Mouse (Mus musculus) hindbrain, embryonic 15.5 days (tissue): ENCODE results near the gene Hsd17b14. TPM values are rescaled to one million over a fixed set of nuclear protein-coding genes. Genes with fewer than 3 reads are reported as not detected.

Experiments used
- ATAC-seq: fragments of 200-750 bp; cut with Nextera tagmentation; 2 replicates; pipeline ENCODE4 v1.8.0; 2017; ENCODE audit warnings: low read depth, moderate number of reproducible peaks, moderate TSS enrichment; ENCODE audit not compliant: low FRiP score
- H3K27ac ChIP-seq: fragments of 300-500 bp; sonication (generic); replicated peaks from 2 replicates; pipeline ENCODE4 v1.5.1; 2015; ENCODE audit warnings: mild to moderate bottlenecking, inconsistent platforms
- H3K27me3 ChIP-seq: fragments of 300-500 bp; sonication (generic); 2 replicates; pipeline ENCODE4 v1.6.1; 2015; ENCODE audit warnings: control low read depth, inconsistent platforms
- H3K36me3 ChIP-seq: fragments of 300-500 bp; sonication (generic); 2 replicates; pipeline ENCODE4 v1.6.1; 2015; ENCODE audit warnings: control low read depth, inconsistent platforms
- H3K4me1 ChIP-seq: fragments of 300-500 bp; sonication (generic); replicated peaks from 2 replicates; pipeline ENCODE4 v1.6.1; 2015; ENCODE audit warnings: control low read depth, inconsistent platforms
- H3K4me2 ChIP-seq: fragments of 300-500 bp; sonication (generic); 2 replicates; pipeline ENCODE4 v1.6.1; 2015; ENCODE audit warnings: moderate library complexity, mild to moderate bottlenecking, inconsistent platforms
- H3K4me3 ChIP-seq: fragments of 300-500 bp; sonication (generic); 2 replicates; pipeline ENCODE4 v1.5.1; 2015; ENCODE audit warnings: mild to moderate bottlenecking, inconsistent platforms
- H3K9ac ChIP-seq: fragments of 300-500 bp; sonication (generic); 2 replicates; pipeline ENCODE4 v1.6.1; 2015; ENCODE audit warnings: inconsistent platforms
- H3K9me3 ChIP-seq: fragments of 300-500 bp; sonication (generic); 2 replicates; pipeline ENCODE4 v1.6.1; 2016; ENCODE audit warnings: control low read depth, inconsistent platforms
- WGBS: fragments of 180-500 bp; shearing (Covaris S2); methylation state at CpG from one replicate; pipeline ENCODE4 v1.1.7; 2015; 5-methylcytosine and 5-hydroxymethylcytosine counted together
- polyA plus RNA-seq: library from polyadenylated mRNA; unstranded; fragments of >200 nt; fragmentation: Nextera tagmentation; extraction: Ambion mirVana; gene quantifications from 2 replicates; pipeline ENCODE4 v1.2.1, GENCODE M21; 2015

The Hsd17b14 gene
- polyA plus RNA-seq, 1 experiment from 2014 or later: 0.18 TPM

DNA sequence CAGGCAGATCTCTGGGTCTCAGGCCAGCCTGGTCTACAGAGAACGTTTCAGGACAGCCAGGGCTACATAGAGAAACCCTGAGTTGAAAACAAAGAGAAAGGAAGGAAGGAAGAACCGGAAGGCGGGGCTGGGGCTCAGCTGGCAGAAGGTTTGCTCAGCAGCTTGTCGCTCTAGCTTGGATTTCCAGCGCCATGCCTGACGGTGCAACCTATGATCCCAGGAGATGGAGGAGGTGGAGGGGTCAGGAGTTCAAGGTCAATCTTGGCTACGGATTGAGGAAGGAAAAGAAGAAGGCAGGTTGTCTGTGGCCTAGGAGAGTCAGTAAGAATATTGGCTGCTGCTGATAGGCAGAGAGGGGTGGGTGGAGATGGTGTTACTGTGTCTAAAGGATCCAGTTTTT is 5.5 kb downstream of the Hsd17b14 start:
- no peaks in the 10 kb centered on the region for H3K27me3 ChIP-seq
- no peaks in the 10 kb centered on the region for H3K9me3 ChIP-seq
- whole genome bisulfite sequencing: 72% methylated on average over 7 of the region's 7 CpGs
- H3K4me1 ChIP-seq: peaks cover 5% of the 10 kb centered on the region; the same call in 1 of the 2 replicates
- no peak overlapping the region for H3K4me3 ChIP-seq
- no peak overlapping the region for H3K9ac ChIP-seq
- H3K4me2 ChIP-seq: no peak overlapping the region
- no peak for ATAC-seq
- H3K36me3 ChIP-seq: no peaks in the 10 kb centered on the region
- H3K27ac ChIP-seq: no peak overlapping the region

DNA sequence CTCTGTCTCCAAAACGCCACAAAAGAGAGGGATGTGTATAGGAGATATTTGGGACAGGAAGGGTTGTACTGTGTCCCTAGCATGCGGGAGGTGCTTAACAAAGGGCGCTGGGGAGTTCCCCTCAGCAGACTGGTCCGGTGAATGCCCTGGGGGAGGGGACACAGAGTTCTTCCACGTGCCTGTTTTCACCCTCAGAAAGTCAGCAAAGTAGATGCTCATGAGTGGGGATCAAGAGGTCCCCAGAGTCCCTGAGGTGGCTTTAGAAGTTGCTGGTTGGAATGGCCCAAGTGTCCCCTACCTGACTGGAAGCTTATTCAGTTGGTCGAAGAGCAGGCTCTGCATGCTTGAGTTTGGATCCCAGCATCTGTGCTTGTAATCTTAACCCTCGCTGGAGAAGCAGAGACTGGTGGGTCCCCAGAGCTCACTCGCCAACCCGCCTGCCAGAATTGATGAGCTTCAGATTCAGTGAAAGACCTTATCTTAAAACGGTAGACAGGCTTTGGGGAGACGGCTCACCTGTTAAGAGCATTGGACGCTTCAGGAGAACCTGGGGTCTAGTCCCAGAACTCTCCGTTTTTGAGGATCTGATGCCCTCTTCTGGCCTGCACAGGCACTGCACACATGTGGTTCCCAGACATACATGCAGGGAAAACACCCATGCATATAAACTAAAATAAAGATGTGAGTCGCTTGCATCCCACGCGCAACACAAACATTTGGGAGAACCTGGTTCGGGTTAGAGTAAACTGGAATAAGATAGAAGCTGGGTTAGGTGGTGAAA is 6.3 kb downstream of the Hsd17b14 start:
- no peak overlapping the region for H3K4me3 ChIP-seq
- ATAC-seq: 0 out of 2 replicates have a peak, but pooled peaks have one; percentile 77

DNA sequence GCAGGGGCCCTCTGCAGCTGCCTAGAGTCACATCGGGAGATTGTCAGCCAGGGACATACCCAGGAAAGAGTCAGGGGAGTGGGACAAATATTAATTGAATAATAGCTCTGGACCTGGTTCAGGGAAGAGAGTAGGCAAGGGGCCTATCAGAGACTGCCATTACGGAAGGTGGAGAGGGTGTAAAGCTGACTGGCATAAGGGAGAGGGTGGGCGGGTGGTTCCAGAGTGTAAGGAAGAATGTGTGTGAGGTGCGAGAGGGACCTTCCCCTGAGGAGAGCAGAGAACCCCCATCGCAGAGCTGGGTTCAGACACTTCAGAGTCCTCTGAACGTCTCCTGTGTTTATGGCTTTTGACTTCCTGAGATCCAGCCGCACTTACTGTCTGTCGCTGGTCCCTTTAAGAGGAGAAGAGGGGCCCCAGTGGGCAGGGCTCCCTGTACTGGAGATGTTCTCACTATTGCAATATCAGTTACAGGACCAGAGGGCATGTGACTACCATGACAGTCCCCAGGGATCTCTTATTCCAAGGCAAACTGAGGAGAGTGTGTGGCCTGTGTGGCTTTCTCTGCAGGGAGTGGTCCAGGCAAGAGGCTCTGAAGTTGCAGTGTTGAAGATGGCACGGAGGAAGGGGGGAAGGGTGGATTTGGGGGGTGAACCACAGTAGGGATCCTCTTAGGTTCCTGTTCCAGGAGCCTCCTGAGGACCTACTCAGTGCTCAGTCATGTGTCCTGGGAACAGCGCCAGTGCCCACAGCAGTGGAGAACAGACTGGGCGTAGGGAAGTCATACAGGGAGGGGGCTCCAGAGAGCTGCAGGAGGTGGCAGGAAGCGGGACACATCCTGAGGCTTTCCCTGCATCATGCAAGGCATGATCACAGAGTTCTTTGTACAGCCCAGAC is 7.2 kb downstream of the Hsd17b14 start:
- no peak overlapping the region for H3K4me3 ChIP-seq
- no peaks in the 10 kb centered on the region for H3K9me3 ChIP-seq
- no peaks in the 10 kb centered on the region for H3K36me3 ChIP-seq
- H3K27ac ChIP-seq: no peak overlapping the region
- H3K27me3 ChIP-seq: 0 out of 2 replicates have a peak, but pooled peaks cover 4% of the 10 kb centered on the region
- H3K4me2 ChIP-seq: no peak overlapping the region; the same call in 1 of the 2 replicates
- 51% methylated on average over 12 of the region's 12 CpGs for WGBS
- H3K4me1 ChIP-seq: peaks cover 5% of the 10 kb centered on the region; the same call in 1 of the 2 replicates
- ATAC-seq: 0 out of 2 replicates have a peak, but pooled peaks have one; percentile 10
- H3K9ac ChIP-seq: no peak overlapping the region

More for the DNA sequence above, 6.3 kb downstream of the Hsd17b14 start:
- Histone ChIP-seq H3K9ac (no peak overlapping the region), H3K9me3 (no peaks in the 10 kb centered on the region), H3K4me1 (peaks cover 5% of the 10 kb centered on the region; the same call in 1 of the 2 replicates), H3K27me3 (no peaks in the 10 kb centered on the region), H3K4me2 (no peak overlapping the region; the same call in 1 of the 2 replicates), H3K27ac (no peak overlapping the region), H3K36me3 (no peaks in the 10 kb centered on the region)
- 27% methylated on average over 17 of the region's 17 CpGs for WGBS

DNA sequence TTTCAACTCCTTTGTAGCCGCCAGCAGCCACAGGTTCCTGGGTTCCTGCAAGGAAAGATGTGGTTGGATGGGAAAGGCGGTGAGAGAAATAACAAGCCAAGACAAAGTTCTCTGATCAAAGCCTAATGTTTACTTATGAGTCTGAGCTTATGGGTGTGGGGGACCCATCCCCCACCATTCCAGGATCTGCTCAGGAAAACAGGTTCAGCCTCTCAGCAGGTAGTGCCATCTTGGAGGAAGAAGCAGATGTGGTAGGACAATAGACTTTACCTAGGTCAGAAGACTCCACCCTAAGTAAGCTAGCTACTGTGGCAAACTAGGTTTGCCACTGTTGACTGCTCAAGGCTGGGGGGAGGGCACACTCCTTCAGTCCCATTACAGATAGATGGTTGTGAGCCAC is 10.1 kb downstream of the Hsd17b14 start:
- no peak overlapping the region for H3K9ac ChIP-seq
- H3K4me1 ChIP-seq: peaks cover 23% of the 10 kb centered on the region
- no peak overlapping the region for H3K4me2 ChIP-seq
- no peak overlapping the region for H3K27ac ChIP-seq
- no peak for ATAC-seq
- H3K9me3 ChIP-seq: no peaks in the 10 kb centered on the region
- no peaks in the 10 kb centered on the region for H3K36me3 ChIP-seq
- 78% methylated on average over 2 of the region's 2 CpGs for WGBS
- 0 out of 2 replicates have a peak, but pooled peaks cover 4% of the 10 kb centered on the region for H3K27me3 ChIP-seq
- no peak overlapping the region for H3K4me3 ChIP-seq

DNA sequence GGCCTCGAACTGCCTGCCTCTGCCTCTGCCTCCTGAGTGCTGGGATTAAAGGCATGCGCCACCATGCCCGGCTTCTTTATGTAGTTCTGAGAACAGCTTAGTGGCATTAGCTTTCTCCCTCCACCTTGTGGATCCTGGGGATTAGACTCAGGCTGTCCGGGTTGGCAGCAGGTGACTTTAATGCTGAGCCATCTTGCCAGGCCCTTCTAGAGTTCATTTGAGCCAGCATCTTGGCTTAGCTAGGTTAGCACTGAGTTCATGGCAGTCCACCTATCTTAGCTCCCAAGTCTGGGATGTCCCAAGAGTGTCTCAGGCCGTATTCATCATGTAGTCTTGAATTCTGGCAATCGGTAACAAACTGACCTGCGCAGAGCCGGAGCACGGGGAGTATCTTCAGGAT is 10.8 kb downstream of the Hsd17b14 start:
- no peak overlapping the region for H3K9ac ChIP-seq
- peaks cover 25% of the 10 kb centered on the region for H3K4me1 ChIP-seq
- H3K27me3 ChIP-seq: 0 out of 2 replicates have a peak, but pooled peaks cover 4% of the 10 kb centered on the region
- no peak overlapping the region for H3K4me3 ChIP-seq
- no peak overlapping the region for H3K27ac ChIP-seq
- no peak overlapping the region for H3K4me2 ChIP-seq
- no peaks in the 10 kb centered on the region for H3K36me3 ChIP-seq
- WGBS: 94% methylated on average over 9 of the region's 9 CpGs
- no peak for ATAC-seq
- no peaks in the 10 kb centered on the region for H3K9me3 ChIP-seq

DNA sequence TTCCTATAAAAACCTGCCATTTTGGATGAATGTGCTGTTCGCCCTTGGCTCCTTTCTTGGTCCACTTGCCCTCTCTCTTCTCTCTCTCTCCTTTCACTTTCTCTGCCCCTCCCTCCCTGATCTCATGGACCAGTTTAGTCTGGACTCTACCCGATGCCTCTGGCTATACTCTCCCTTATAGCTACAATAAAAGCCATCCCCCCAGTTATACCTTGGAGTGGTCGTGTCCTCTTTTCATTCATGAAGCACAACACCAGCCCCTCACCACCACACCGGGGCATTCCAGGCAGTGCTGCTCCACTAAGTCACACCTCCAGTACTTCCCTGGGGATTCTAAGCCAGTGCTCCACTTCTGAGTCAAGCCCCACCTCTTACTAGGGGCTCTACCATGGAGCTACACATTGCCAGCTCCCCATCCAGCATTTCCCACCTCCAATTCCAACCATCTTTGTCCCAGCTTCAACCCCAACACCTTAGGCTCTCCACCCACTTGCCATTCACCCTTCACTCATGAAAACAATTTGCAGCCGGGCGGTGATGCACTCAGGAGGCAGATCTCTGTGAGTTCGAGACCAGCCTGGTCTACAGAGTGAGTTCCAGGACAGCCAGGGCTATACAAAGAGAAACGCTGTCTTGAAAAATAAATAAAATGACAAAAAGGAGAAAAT is 12.6 kb downstream of the Hsd17b14 start:
- ATAC-seq: no peak
- Histone ChIP-seq H3K4me3 (no peak overlapping the region), H3K9ac (peak overlapping the region; percentile 51; the same call in 1 of the 2 replicates)

DNA sequence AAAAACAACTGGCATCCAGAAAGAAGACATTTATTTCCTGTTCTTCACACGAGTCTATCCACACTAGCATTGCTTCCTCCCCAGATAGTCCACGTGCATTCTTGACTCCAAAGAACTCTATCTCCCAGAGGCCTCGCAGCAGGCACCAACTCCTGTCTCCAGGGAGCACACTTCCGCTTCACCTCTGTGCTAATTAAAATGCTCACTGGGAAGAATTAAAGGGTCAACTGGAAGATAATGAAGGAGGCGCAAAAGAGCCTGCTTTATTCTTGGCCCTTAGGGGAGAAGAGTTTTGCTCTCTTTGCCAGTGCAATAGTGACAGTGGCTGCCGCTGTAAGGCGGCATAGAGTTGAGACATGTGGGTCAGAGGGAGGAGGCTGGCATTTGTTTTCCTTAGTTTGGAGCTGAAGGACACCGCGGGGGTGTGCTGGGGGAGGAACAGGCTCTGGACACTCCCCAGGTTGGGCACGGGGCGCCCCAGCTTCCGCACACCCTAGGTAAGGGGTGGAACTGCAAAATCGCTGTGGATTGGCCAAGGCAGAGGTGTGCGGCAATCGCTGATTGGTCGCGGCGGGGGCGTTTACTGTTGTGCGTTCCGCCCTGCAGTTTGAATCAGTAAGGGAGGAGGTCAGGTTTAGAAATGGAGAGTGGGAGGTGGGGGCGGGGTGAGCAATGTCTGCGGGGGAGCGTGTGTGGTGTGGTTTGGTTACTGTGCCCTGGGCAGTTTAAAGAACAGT is 13.3 kb downstream of the Hsd17b14 start:
- ATAC-seq: peak; percentile 94
- under 1% methylated on average over 23 of the region's 24 CpGs for WGBS

More for the DNA sequence above, 12.6 kb downstream of the Hsd17b14 start:
- Histone ChIP-seq H3K4me2 (peak overlapping the region; percentile 95), H3K27me3 (0 out of 2 replicates have a peak, but pooled peaks cover 4% of the 10 kb centered on the region), H3K27ac (peak overlapping the region; percentile 88), H3K4me1 (peaks cover 32% of the 10 kb centered on the region), H3K36me3 (no peaks in the 10 kb centered on the region), H3K9me3 (no peaks in the 10 kb centered on the region)
- WGBS: 70% methylated on average over 8 of the region's 8 CpGs

DNA sequence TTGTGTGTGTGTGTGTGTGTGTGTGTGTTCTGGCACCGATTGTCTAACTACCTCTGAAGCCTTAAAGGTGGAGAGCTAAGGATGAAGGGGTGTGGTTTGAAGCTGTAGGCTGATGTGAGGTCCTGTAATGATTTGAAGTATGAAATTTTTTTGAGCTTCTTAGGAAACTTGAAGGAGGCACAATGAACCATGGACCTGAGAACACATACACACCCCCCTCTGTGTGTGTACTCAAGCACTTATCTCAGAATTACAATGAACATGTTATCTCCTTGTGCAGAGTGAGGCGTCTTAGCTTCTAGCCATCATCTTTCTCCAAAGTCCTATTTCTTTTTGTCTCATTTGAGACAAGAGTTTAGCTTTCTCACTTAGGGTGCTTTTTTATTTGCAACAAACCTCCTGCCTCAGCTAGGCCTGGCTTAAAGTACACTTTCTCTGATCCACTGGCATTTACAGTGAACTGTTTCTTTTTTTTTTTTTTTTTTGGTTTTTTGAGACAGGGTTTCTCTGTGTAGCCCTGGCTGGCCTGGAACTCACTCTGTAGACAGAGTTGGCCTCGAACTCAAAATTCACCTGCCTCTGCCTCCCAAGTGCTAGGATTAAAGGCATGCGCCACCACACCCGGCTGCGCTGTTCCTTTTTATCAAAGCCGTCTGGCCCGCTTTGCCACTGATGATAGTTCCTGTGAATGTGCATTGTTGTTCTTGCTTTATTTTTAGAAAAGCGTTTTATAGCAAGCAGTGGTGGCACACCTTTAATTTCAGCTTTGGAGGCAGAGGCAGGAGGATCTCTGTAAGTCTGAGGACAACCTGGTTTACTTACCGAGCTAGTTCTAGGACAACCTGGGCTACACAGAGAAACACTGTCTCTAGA is 14.1 kb downstream of the Hsd17b14 start:
- Histone ChIP-seq H3K4me3 (peak overlapping the region; percentile 53), H3K27ac (peak overlapping the region; percentile 88), H3K4me1 (peaks cover 32% of the 10 kb centered on the region), H3K9me3 (no peaks in the 10 kb centered on the region), H3K9ac (peak overlapping the region; percentile 51; the same call in 1 of the 2 replicates), H3K4me2 (peak overlapping the region; percentile 95), H3K27me3 (0 out of 2 replicates have a peak, but pooled peaks cover 4% of the 10 kb centered on the region), H3K36me3 (no peaks in the 10 kb centered on the region)
- 81% methylated on average over 10 of the region's 10 CpGs for WGBS
- ATAC-seq: no peak

More for the DNA sequence above, 13.3 kb downstream of the Hsd17b14 start:
- Histone ChIP-seq H3K27ac (peak overlapping the region; percentile 88), H3K9ac (peak overlapping the region; percentile 51), H3K4me1 (peaks cover 32% of the 10 kb centered on the region), H3K4me3 (peak overlapping the region; percentile 53), H3K4me2 (peak overlapping the region; percentile 95), H3K36me3 (no peaks in the 10 kb centered on the region), H3K9me3 (no peaks in the 10 kb centered on the region), H3K27me3 (0 out of 2 replicates have a peak, but pooled peaks cover 4% of the 10 kb centered on the region)

DNA sequence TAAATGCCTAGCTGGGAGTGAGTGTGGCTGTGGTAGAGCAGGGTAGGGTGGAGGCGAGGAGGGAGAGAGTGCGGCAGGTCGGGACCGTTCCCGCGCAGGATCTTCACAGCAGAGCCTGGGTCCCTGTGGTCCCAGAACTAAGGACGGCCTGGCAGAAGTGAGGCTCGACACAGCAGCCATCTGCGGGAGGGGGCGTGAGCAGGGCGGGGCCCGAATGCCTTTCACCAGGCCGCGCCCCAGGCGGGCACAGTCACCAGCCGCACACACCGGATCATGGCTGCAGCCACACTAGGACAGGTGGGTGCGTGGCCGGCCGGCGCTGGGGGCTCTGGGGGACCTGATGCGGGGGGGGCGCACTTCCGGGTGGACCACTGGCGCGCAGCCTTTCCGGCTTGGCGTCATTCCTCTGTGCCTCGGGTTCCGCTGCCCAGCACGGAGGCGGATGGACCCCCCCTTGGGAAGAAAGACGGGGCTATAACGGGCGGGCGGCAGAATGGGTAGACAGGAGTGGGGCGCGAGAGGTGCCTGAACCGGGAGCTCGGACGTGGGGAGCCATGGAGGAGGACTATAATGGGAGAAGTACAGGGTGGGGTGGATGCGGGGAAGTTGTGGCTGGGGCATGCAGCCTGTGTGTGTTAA is 15.5 kb downstream of the Hsd17b14 start, which contains the start of gene Bcat2:
Gene Bcat2, plus strand, starts transcription at position 51 of the 639 bp plus-strand sequence.
- peak; percentile 73 for ATAC-seq
- Histone ChIP-seq H3K4me3 (peak within 1 kb of the TSS; percentile 69), H3K27me3 (0 out of 2 replicates have a peak, but pooled peaks cover 4% of the 10 kb centered on the region), H3K9me3 (no peaks in the 10 kb centered on the region), H3K4me2 (peak within 1 kb of the TSS; percentile 72), H3K4me1 (peaks cover 32% of the 10 kb centered on the region), H3K27ac (peak within 1 kb of the TSS; percentile 88), H3K9ac (peak within 1 kb of the TSS; percentile 77), H3K36me3 (no peaks in the 10 kb centered on the region)
- under 1% methylated on average over 42 of the region's 42 CpGs for WGBS

DNA sequence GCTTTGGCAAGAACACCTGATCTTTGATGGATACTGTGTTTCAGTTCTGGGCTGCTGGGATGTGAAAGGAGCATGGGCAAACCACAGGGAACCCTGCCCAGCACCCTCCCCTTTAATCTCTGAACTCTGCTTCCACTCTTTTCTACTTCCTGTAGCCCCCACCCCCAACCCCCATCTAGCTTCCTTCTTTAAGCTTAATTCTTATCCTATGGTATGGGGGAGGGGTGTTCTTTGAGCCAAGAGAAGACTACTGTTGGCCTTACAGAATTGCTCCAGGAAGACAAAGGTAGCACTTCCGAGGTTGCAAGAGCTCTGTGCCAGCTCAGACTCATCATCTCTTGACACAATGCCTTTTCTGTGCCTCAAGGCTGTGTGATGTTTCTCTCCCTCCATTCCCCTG is 17.3 kb downstream of the Hsd17b14 start:
- peaks cover 32% of the 10 kb centered on the region for H3K4me1 ChIP-seq
- WGBS: 56% methylated on average over 1 of the region's 1 CpGs
- H3K4me2 ChIP-seq: peak overlapping the region; percentile 72; the same call in 1 of the 2 replicates
- no peak overlapping the region for H3K27ac ChIP-seq
- H3K36me3 ChIP-seq: no peaks in the 10 kb centered on the region
- H3K27me3 ChIP-seq: no peaks in the 10 kb centered on the region
- no peak overlapping the region for H3K4me3 ChIP-seq
- H3K9ac ChIP-seq: no peak overlapping the region
- H3K9me3 ChIP-seq: no peaks in the 10 kb centered on the region
- no peak for ATAC-seq
